Mouse (Mus musculus) WW6 (cell line): ENCODE data around the gene Gm21977.
"Not testable (repeated sequence)": the region's sequence is repeated elsewhere in the genome, so short reads cannot be mapped to it uniquely, and the experiment has no call there.

Source experiments
- DNase-seq: peaks from one replicate; pipeline ENCODE4 v3.0.0-alpha.2; 2013; ENCODE audit warnings: low read depth, low spot score

Gene Gm21977

GRCm38 (mm10) chr14:42853377-42853776 lies at the start of gene Gm21977:
Gene Gm21977, minus strand, starts transcription at chr14:42853477.
- not testable (repeated sequence) for DNase-seq
